Mouse (Mus musculus) intestine, postnatal 0 days (tissue): ENCODE data around the gene Zic4. TPM values are rescaled to one million over a fixed set of nuclear protein-coding genes. Genes with fewer than 3 reads are reported as not detected.

Experiments
- ATAC-seq: fragments of 200-750 bp; cut with Nextera tagmentation; 2 replicates; pipeline ENCODE4 v1.8.0; 2017; ENCODE audit warnings: mild to moderate bottlenecking, moderate TSS enrichment, moderate library complexity
- H3K27ac ChIP-seq: fragments of 300-500 bp; sonication (generic); 2 replicates; pipeline ENCODE4 v1.5.1; 2014; ENCODE audit warnings: mild to moderate bottlenecking, low read depth, low read length, moderate library complexity
- H3K27me3 ChIP-seq: fragments of 300-500 bp; sonication (generic); replicated peaks from 2 replicates; pipeline ENCODE4 v1.6.1; 2014; ENCODE audit warnings: low read length, mixed read lengths; ENCODE audit not compliant: control insufficient read depth, insufficient read depth
- H3K36me3 ChIP-seq: fragments of 300-500 bp; sonication (generic); 2 replicates; pipeline ENCODE4 v1.6.1; 2014; ENCODE audit warnings: mild to moderate bottlenecking, moderate library complexity; ENCODE audit not compliant: control insufficient read depth, insufficient read depth
- H3K4me1 ChIP-seq: fragments of 300-500 bp; sonication (generic); replicated peaks from 2 replicates; pipeline ENCODE4 v1.6.1; 2014; ENCODE audit warnings: antibody characterized with exemption, low read length, mixed read lengths; ENCODE audit not compliant: control insufficient read depth, insufficient read depth
- H3K4me2 ChIP-seq: fragments of 300-500 bp; sonication (generic); replicated peaks from 2 replicates; pipeline ENCODE4 v1.6.1; 2014; ENCODE audit warnings: low read depth, mild to moderate bottlenecking, moderate library complexity
- H3K4me3 ChIP-seq: fragments of 300-500 bp; sonication (generic); 2 replicates; pipeline ENCODE4 v1.5.1; 2014; ENCODE audit warnings: low read depth, low read length
- H3K9ac ChIP-seq: fragments of 300-500 bp; sonication (generic); 2 replicates; pipeline ENCODE4 v1.6.1; 2014; ENCODE audit warnings: mild to moderate bottlenecking, low read depth, low read length
- H3K9me3 ChIP-seq: fragments of 300-500 bp; sonication (generic); 2 replicates; pipeline ENCODE4 v1.6.1; 2016; ENCODE audit warnings: mixed run types; ENCODE audit not compliant: control insufficient read depth
- CTCF ChIP-seq: sonication (generic); IDR thresholded peaks from 2 replicates; pipeline ENCODE4 v1.5.1; 2016; ENCODE audit warnings: low read depth, mild to moderate bottlenecking, control low read depth, antibody characterized with exemption, moderate library complexity
- WGBS: fragments of 180-500 bp; shearing (Covaris S2); extraction: QIAGEN DNeasy Blood & Tissue Kit; methylation state at CpG from one replicate; pipeline ENCODE4 v1.1.7; 2014; 5-methylcytosine and 5-hydroxymethylcytosine counted together
- polyA plus RNA-seq: library from polyadenylated mRNA; unstranded; fragments of >200 nt; fragmentation: Nextera tagmentation; extraction: Ambion mirVana; gene quantifications from 2 replicates; pipeline ENCODE4 v1.2.1, GENCODE M21; 2015

The Zic4 gene
- polyA plus RNA-seq, 1 experiment from 2014 or later = not detected

DNA sequence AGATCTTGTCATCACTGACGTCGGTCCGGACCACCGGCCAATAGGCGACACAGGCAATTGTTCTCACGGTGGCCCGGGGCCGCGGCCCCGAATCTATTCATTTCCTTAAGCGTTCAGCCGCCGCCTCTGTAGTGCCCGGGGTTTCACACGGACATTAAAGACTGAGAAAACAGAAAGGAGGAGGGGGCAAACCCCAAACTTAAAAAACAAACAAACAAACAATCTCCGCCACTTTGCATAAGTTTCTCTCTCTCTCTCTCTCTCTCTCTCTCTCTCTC is 15.6 kb downstream of the Zic4 start:
- peaks cover 89% of the 10 kb centered on the region for H3K27me3 ChIP-seq
- ATAC-seq = no peak
- H3K4me1 ChIP-seq = peaks cover 2% of the 10 kb centered on the region; the same call in 1 of the 2 replicates
- under 1% methylated on average over 16 of the region's 16 CpGs for WGBS
- H3K9me3 ChIP-seq = no peaks in the 10 kb centered on the region
- no peak for TF ChIP-seq CTCF
- no peak overlapping the region for H3K4me2 ChIP-seq
- no peaks in the 10 kb centered on the region for H3K36me3 ChIP-seq
- no peak overlapping the region for H3K27ac ChIP-seq
- no peak overlapping the region for H3K4me3 ChIP-seq
- H3K9ac ChIP-seq = no peak overlapping the region

DNA sequence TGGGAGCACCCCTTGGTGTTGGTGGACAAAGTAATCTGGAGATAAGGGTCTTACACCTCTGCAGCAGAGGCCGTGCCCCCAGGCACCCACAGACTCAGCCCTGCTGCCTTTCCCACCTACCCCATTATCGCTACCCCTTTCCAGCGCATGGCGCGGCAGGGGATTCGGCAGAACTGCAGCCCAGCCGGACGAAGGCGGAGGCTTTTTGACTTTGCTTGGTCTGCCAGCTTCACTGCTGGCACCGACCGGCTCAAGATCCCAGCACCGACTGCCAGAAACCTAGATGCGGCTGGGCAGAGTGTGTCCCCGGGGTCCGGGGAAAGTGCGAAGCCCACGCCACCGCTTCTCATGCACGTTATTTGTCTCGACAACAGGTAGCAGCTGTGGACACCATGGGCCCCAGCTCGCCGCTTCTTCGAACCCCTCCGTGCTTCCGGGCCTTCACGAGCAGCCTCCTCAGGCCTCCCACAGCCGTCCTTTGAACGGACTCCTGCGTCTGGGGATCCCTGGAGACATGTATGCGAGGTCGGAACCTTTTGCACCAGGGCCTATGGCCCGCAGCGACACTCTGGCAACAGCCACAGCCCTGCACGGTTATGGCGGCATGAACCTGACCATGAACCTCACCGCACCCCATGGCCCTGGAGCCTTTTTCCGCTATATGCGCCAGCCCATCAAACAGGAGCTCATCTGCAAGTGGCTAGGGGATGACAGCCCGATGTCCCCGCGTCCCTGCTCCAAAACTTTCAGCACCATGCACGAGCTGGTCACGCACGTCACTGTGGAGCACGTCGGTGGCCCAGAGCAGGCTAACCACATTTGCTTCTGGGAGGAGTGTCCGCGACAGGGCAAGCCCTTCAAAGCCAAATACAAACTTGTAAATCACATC is 16.4 kb downstream of the Zic4 start:
- Histone ChIP-seq H3K36me3 (no peaks in the 10 kb centered on the region), H3K4me2 (no peak overlapping the region), H3K27me3 (peaks cover 94% of the 10 kb centered on the region), H3K4me3 (no peak overlapping the region), H3K27ac (no peak overlapping the region), H3K9me3 (no peaks in the 10 kb centered on the region), H3K9ac (no peak overlapping the region), H3K4me1 (peaks cover 2% of the 10 kb centered on the region; the same call in 1 of the 2 replicates)
- ATAC-seq = no peak
- WGBS = 1% methylated on average over 48 of the region's 48 CpGs
- TF ChIP-seq CTCF = no peak

DNA sequence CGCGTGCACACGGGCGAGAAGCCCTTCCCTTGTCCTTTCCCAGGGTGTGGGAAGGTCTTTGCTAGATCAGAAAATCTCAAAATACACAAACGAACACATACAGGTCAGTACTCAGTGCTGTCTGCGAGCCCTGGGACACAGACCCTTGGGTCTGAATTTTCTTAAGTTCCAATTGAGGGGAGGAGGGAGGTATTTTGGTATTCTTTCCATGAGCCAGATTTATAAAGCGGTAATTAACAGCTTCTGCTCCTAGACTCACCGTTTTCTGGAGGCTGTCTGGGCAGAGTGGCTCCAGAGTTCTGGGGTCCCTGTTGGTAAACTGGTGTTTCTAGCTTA is 17.1 kb downstream of the Zic4 start:
- no peak overlapping the region for H3K4me3 ChIP-seq
- H3K27me3 ChIP-seq = peaks cover 95% of the 10 kb centered on the region
- no peak for ATAC-seq
- TF ChIP-seq CTCF = no peak
- no peaks in the 10 kb centered on the region for H3K36me3 ChIP-seq
- H3K4me1 ChIP-seq = peaks cover 2% of the 10 kb centered on the region; the same call in 1 of the 2 replicates
- H3K4me2 ChIP-seq = no peak overlapping the region
- H3K9me3 ChIP-seq = no peaks in the 10 kb centered on the region
- no peak overlapping the region for H3K9ac ChIP-seq
- 2% methylated on average over 8 of the region's 8 CpGs for WGBS
- H3K27ac ChIP-seq = no peak overlapping the region

- no peaks in the 10 kb centered on the region for H3K9me3 ChIP-seq
- no peaks in the 10 kb centered on the region for H3K36me3 ChIP-seq
- no peak overlapping the region for H3K4me3 ChIP-seq
- WGBS = under 1% methylated on average over 10 of the region's 10 CpGs
- no peak overlapping the region for H3K4me2 ChIP-seq
- no peak overlapping the region for H3K27ac ChIP-seq
- no peak for TF ChIP-seq CTCF
- no peak overlapping the region for H3K9ac ChIP-seq
- peaks cover 95% of the 10 kb centered on the region for H3K27me3 ChIP-seq
- peaks cover 2% of the 10 kb centered on the region; the same call in 1 of the 2 replicates for H3K4me1 ChIP-seq
- ATAC-seq = no peak
Observed at GRCm38 (mm10) chr9:91379781-91380457, 17.7 kb downstream of the Zic4 start.

DNA sequence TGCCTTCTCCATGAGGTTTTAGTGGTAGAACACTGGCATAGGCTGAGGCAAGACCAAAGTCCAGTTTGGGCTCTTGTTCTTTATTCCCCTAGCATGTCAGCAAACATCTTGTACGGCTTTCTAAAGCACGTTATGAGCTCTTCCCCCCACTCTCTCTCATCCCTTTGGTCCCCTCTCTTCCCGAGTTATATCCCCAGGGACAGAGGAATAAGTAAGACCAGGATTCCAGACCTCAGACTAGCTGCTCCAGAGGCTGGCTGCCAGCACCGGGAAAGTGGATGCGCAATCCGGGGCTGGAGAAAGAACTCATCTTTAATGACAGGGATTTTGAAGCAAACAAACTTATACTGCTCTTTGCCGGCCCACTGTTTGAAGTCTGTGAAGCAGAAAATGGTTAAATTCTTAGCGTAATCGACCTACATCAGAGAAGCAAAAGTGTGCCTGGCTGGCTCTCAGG is 18.3 kb downstream of the Zic4 start:
- ATAC-seq = no peak
- Histone ChIP-seq H3K27me3 (peaks cover 98% of the 10 kb centered on the region), H3K4me2 (no peak overlapping the region), H3K36me3 (no peaks in the 10 kb centered on the region), H3K27ac (no peak overlapping the region), H3K4me1 (peaks cover 2% of the 10 kb centered on the region; the same call in 1 of the 2 replicates), H3K4me3 (peak overlapping the region; percentile 50; the same call in 1 of the 2 replicates), H3K9ac (no peak overlapping the region), H3K9me3 (no peaks in the 10 kb centered on the region)
- no peak for TF ChIP-seq CTCF
- WGBS = 2% methylated on average over 9 of the region's 9 CpGs

- 1% methylated on average over 69 of the region's 76 CpGs for WGBS
- peak; percentile 13; the same call in 1 of the 2 replicates for ATAC-seq
Observed at GRCm38 (mm10) chr9:91381284-91382110, 19.3 kb downstream of the Zic4 start.

More at GRCm38 (mm10) chr9:91381284-91382110, 19.3 kb downstream of the Zic4 start:
- H3K27ac ChIP-seq = no peak overlapping the region
- peaks cover 2% of the 10 kb centered on the region; the same call in 1 of the 2 replicates for H3K4me1 ChIP-seq
- TF ChIP-seq CTCF = no peak
- H3K36me3 ChIP-seq = no peaks in the 10 kb centered on the region
- H3K9ac ChIP-seq = 0 out of 2 replicates have a peak overlapping the region, but pooled peaks have one; percentile 17
- H3K27me3 ChIP-seq = peaks cover 98% of the 10 kb centered on the region
- H3K4me3 ChIP-seq = peak overlapping the region; percentile 50
- H3K4me2 ChIP-seq = peak overlapping the region; percentile 80
- no peaks in the 10 kb centered on the region for H3K9me3 ChIP-seq
